Mouse (Mus musculus): ENCODE measurements at regions not wholly inside any gene's neighbourhood (a gene's known extent, or its start where the extent isn't known, plus 50 kb on each side); places are given as distances from the start of the nearest gene placed in this dataset.

DNA sequence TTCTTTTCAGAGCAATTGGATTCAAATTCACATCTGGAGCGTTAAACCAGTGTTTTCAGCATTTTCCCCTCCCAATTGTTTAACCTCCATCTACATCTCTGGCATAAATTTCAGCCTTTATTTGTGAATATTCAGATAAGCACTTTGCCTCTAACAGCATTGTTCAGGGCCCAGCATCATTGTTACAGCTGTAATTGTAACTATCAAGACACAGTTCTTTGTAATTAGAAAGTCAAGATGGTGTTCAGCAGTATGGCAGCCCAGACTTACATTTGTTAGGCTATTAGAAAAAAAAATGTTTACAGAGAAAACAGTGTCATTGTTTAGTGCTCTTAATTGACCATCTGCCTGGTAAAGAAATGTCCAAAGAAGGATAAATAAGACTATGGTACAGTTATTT is 1042.6 kb downstream of the 5730522E02Rik start:
- Histone ChIP-seq H3K4me1 (replicated peaks; ENCODE audit: control insufficient read depth, insufficient read depth, low read length) (no peaks in the 10 kb centered on the region), H3K27ac (ENCODE audit: low read depth, low read length) (no peak overlapping the region), H3K9me3 (ENCODE audit: control insufficient read depth, low read length) (no peaks in the 10 kb centered on the region), H3K4me2 (replicated peaks; ENCODE audit: low read depth, low read length) (no peak overlapping the region), H3K9ac (ENCODE audit: low read depth, low read length) (no peak overlapping the region), H3K4me3 (ENCODE audit: low read depth, low read length) (no peak overlapping the region), H3K36me3 (ENCODE audit: control insufficient read depth, insufficient read depth, low read length) (no peaks in the 10 kb centered on the region), H3K27me3 (ENCODE audit: control insufficient read depth, insufficient read depth, low read length) (no peaks in the 10 kb centered on the region)
- no peak for ATAC-seq (ENCODE audit: low FRiP score)
- 93% methylated on average over 1 of the region's 1 CpGs for WGBS
- DNase-seq (ENCODE audit: low spot score), result no peak

DNA sequence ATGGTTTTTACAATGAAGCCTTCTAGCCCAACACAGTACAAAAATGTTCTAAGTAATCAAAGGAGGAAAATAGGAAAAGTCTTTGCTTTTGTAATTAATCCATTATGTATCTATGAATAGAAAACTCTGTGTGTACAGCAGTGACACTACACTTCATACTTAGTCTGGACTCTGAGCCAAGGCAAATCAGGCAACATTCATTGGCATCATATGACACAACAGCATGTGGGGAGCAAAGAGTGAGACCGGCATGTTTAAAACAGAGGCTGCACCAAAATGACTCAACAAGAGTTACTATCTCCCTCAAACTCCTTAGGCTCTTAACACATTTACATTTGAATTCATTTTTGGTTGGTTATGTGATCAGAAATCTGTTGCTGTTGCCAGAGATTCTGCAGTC is 1039.5 kb downstream of the 5730522E02Rik start:
- no peak for DNase-seq (ENCODE audit: low spot score)
- Histone ChIP-seq H3K9me3 (ENCODE audit: control insufficient read depth, low read length) (no peaks in the 10 kb centered on the region), H3K36me3 (ENCODE audit: control insufficient read depth, insufficient read depth, low read length) (no peaks in the 10 kb centered on the region), H3K27me3 (ENCODE audit: control insufficient read depth, insufficient read depth, low read length) (no peaks in the 10 kb centered on the region), H3K4me3 (ENCODE audit: low read depth, low read length) (no peak overlapping the region), H3K27ac (ENCODE audit: low read depth, low read length) (no peak overlapping the region), H3K4me1 (replicated peaks; ENCODE audit: control insufficient read depth, insufficient read depth, low read length) (no peaks in the 10 kb centered on the region), H3K9ac (ENCODE audit: low read depth, low read length) (no peak overlapping the region), H3K4me2 (replicated peaks; ENCODE audit: low read depth, low read length) (no peak overlapping the region)
- ATAC-seq (ENCODE audit: low FRiP score), result no peak
- 86% methylated on average over 1 of the region's 1 CpGs for WGBS
